Mouse (Mus musculus) B cell, adult 62 days (primary cell): ENCODE data around the gene Ncmap. TPM values are rescaled to one million over a fixed set of nuclear protein-coding genes. Genes with fewer than 3 reads are reported as not detected.

ENCODE experiments used
- total RNA-seq: library from RNA; stranded (reverse); gene quantifications from 4 replicates; pipeline ENCODE4 v1.2.4, GENCODE M21; 2023

Gene Ncmap
- total RNA-seq = not detected in 4 replicates

GRCm38 (mm10) chr4:135397991-135398390, at the start of gene Ncmap:
Gene Ncmap, minus strand, starts transcription at chr4:135398227.

DNA sequence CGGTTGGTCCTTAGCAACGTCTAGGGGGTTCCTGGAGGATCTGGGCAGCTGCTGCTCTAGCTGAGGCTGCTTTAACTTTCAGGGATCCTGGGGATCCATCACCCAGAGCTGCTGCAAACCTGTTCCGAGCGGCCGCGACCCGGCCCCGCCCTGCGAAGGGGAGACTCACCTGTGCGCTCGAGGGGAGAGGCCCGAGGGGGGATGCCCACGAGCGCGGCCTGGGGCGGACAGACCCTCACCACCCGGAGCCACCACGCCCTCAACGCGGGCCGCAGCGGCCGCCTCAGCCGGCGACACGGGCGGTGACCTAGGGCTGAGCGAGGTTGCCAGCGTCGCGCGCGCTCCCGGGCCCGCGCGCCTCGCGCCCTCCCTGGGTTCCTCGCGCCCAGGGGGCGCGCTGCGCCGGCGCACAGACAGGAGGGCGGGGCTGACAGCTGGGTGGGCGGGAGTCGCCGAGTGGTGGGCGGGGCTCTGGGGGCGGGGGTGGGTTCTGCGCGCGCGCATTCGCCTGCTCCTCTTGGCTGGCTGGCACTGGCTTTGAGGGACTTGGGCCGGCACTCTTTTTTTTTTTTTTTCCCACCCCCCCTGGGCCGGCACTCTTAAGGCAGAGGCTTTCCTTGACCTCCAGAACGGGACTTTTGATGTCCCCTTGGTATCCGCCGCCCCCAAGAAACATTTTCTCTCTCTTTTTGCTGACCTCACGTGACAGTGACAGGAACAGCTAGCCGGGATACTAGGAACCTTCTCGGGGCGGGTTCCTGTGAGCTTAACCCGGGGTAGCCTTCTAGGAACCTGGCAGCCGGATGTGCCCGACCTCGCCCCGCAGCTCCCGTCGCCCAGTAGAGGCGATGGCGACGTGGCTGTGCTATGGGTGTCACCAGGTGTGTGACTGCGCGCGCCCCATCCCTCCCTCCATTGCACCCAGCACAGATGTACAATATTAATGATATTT, 35.7 kb upstream of the Ncmap start, which contains the start of gene Rcan3:
Rcan3 (minus strand) TSS at position 411 of the 952 bp plus-strand sequence.

DNA sequence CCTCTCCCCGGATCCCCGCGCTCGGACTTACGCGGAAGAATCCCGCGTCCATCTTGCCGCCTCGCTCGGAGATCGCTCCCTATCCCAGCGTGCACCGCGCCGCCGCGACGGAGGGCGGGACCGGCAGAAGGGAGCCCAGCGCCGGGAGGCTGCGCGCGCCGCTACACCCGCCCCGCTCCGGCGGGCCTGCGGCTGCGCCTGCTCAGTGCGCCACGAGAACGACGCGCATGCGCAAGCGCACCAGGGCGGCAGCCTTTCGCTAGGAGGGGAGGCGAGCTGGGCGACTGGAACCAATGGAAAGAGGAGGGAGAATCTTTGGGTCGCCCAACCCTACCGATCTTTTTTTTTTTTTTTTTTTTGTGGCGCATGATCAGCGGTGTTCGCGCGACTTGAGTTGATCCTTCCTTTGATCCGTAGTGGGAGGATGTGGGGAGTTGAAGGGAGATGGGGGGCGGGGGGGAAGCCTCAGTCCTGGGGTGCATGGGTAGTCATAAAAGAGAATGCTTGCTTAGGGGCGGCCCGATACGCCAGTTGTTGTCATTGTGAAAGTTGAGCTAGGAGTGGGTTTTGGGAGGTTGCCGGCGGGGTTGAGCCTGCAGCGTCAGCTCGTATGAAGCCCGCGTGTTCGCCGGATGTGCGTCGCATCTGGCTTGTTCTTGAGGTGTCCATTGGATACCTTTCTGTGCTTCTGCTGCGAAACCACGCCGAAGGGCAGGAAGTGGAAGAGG, 44.8 kb downstream of the Ncmap start, which contains the start of gene Srrm1:
Srrm1 (minus strand) TSS at position 256 of the 728 bp plus-strand sequence.

Other genes with a start within 250 kb of the Ncmap start
- gene Clic4, start 125.4 kb downstream of the Ncmap start, total RNA-seq = 50.6 to 53.3 TPM (median 52.5 TPM) in 4 replicates
- 305 to 346 TPM (median 331 TPM) in 4 replicates for gene Srrm1, start 44.9 kb downstream of the Ncmap start, total RNA-seq
- 5.1 to 7.6 TPM (median 5.9 TPM) in 4 replicates for gene Rcan3, start 35.6 kb upstream of the Ncmap start, total RNA-seq
- 0.24 TPM in 1 of 4 replicates, not detected in the others for gene Stpg1, start 96.6 kb upstream of the Ncmap start, total RNA-seq
- 54.7 to 76.3 TPM (median 65.7 TPM) in 4 replicates for gene Nipal3, start 96.8 kb upstream of the Ncmap start, total RNA-seq
- not detected in 4 replicates for gene Grhl3, start 175.4 kb upstream of the Ncmap start, total RNA-seq